Mouse (Mus musculus): ENCODE data around the gene Neurl1a. TPM values are rescaled to one million over a fixed set of nuclear protein-coding genes. Genes with fewer than 3 reads are reported as not detected.

Gene Neurl1a
- polyA plus RNA-seq, 1 experiment from 2014 or later, result 1.5 TPM

GRCm38 (mm10) chr19:47184736-47185135, 6.1 kb downstream of the Neurl1a start:
- Histone ChIP-seq H3K4me1 (ENCODE audit: insufficient read depth, low read depth, low read length) (no peaks in the 10 kb centered on the region), H3K27ac (ENCODE audit: low read length) (no peak overlapping the region), H3K36me3 (ENCODE audit: insufficient read depth, low read length) (no peaks in the 10 kb centered on the region), H3K9ac (replicated peaks; ENCODE audit: low read depth) (no peak overlapping the region), H3K9me3 (ENCODE audit: low read length) (no peaks in the 10 kb centered on the region), H3K27me3 (replicated peaks; ENCODE audit: insufficient read depth, low read length) (peaks cover 9% of the 10 kb centered on the region), H3K4me3 (ENCODE audit: low read depth, low read length) (no peak overlapping the region), H3K4me2 (replicated peaks; ENCODE audit: low read depth, low read length) (no peak overlapping the region)
- ATAC-seq (peak; percentile 55; the same call in 1 of the 2 replicates), DNase-seq (ENCODE audit: low spot score) (peak; percentile 70)
- 44% methylated on average over 4 of the region's 4 CpGs for WGBS
- TF ChIP-seq CTCF (IDR thresholded peaks at IDR 0.05) (no peak), EP300 (IDR thresholded peaks at IDR 0.05) (no peak)

- Histone ChIP-seq H3K36me3 (ENCODE audit: insufficient read depth, low read length) (no peaks in the 10 kb centered on the region), H3K9me3 (ENCODE audit: low read length) (no peaks in the 10 kb centered on the region), H3K4me3 (ENCODE audit: low read depth, low read length) (no peak overlapping the region), H3K9ac (replicated peaks; ENCODE audit: low read depth) (no peak overlapping the region), H3K27me3 (replicated peaks; ENCODE audit: insufficient read depth, low read length) (no peaks in the 10 kb centered on the region), H3K4me2 (replicated peaks; ENCODE audit: low read depth, low read length) (no peak overlapping the region), H3K27ac (ENCODE audit: low read length) (no peak overlapping the region), H3K4me1 (ENCODE audit: insufficient read depth, low read depth, low read length) (no peaks in the 10 kb centered on the region)
- no peak for DNase-seq (ENCODE audit: low spot score)
- 35% methylated on average over 15 of the region's 15 CpGs for WGBS
- TF ChIP-seq EP300 (IDR thresholded peaks at IDR 0.05) (no peak), CTCF (IDR thresholded peaks at IDR 0.05) (no peak)
- no peak for ATAC-seq
Observed at GRCm38 (mm10) chr19:47186514-47187275, 8.1 kb downstream of the Neurl1a start.

- Histone ChIP-seq H3K27me3 (replicated peaks; ENCODE audit: insufficient read depth, low read length) (no peaks in the 10 kb centered on the region), H3K9me3 (ENCODE audit: low read length) (no peaks in the 10 kb centered on the region), H3K4me3 (ENCODE audit: low read depth, low read length) (no peak overlapping the region), H3K9ac (replicated peaks; ENCODE audit: low read depth) (no peak overlapping the region), H3K36me3 (ENCODE audit: insufficient read depth, low read length) (no peaks in the 10 kb centered on the region), H3K27ac (ENCODE audit: low read length) (no peak overlapping the region), H3K4me2 (replicated peaks; ENCODE audit: low read depth, low read length) (no peak overlapping the region), H3K4me1 (ENCODE audit: insufficient read depth, low read depth, low read length) (no peaks in the 10 kb centered on the region)
- TF ChIP-seq CTCF (IDR thresholded peaks at IDR 0.05), result no peak
- ATAC-seq, result peak; percentile 72
- DNase-seq (ENCODE audit: low spot score), result no peak
- 70% methylated on average over 11 of the region's 11 CpGs for WGBS
Observed at GRCm38 (mm10) chr19:47188515-47189128, 10.0 kb downstream of the Neurl1a start.

GRCm38 (mm10) chr19:47192158-47192557, 13.5 kb downstream of the Neurl1a start:
- H3K9me3 ChIP-seq (ENCODE audit: low read length), result no peaks in the 10 kb centered on the region
- ATAC-seq (no peak), DNase-seq (ENCODE audit: low spot score) (no peak)
- H3K27ac ChIP-seq (ENCODE audit: low read length), result no peak overlapping the region
- H3K36me3 ChIP-seq (ENCODE audit: insufficient read depth, low read length), result no peaks in the 10 kb centered on the region
- H3K27me3 ChIP-seq (replicated peaks; ENCODE audit: insufficient read depth, low read length), result no peaks in the 10 kb centered on the region
- H3K4me2 ChIP-seq (replicated peaks; ENCODE audit: low read depth, low read length), result no peak overlapping the region
- H3K4me3 ChIP-seq (ENCODE audit: low read depth, low read length), result no peak overlapping the region
- no peak overlapping the region for H3K9ac ChIP-seq (replicated peaks; ENCODE audit: low read depth)
- no peaks in the 10 kb centered on the region for H3K4me1 ChIP-seq (ENCODE audit: insufficient read depth, low read depth, low read length)
- no peak for TF ChIP-seq CTCF (IDR thresholded peaks at IDR 0.05)
- TF ChIP-seq EP300 (IDR thresholded peaks at IDR 0.05), result no peak
- 97% methylated on average over 5 of the region's 5 CpGs for WGBS

DNA sequence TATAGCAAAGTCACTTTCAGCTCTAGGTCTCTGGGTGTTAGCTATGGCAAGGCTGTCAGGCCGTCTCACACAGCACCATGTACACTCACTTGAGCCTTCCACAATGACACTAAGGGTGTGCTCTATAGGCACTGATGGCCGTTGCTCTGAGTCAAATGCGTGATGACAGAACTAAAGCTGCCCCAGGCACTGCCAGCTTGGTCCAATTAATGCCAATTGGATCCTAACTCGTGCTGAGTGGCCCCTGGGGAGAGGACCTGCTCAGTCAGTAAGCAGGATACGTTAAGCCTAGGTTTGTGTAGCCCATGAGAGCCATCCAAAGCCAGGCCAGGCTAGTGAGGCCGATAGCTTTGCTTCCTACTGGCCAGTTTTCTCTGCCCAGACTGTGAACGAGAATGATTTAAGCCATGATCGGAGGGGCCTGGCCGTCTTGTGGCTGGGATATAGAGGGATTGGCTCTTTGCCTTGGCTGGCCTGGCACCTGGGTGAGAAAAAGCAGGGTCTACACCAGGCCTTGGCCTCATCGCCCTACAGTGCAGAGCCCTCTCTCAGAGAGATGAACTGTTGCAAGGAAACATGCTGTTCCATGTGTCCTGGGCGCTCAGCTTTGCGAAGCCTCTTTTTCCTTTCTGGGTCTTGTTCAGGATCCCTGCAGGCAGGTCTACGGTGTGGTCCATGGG, 20.2 kb downstream of the Neurl1a start:
- Histone ChIP-seq H3K27ac (ENCODE audit: low read length) (no peak overlapping the region), H3K4me3 (ENCODE audit: low read depth, low read length) (no peak overlapping the region), H3K4me2 (replicated peaks; ENCODE audit: low read depth, low read length) (no peak overlapping the region), H3K9ac (replicated peaks; ENCODE audit: low read depth) (no peak overlapping the region), H3K36me3 (ENCODE audit: insufficient read depth, low read length) (no peaks in the 10 kb centered on the region), H3K4me1 (ENCODE audit: insufficient read depth, low read depth, low read length) (no peaks in the 10 kb centered on the region), H3K27me3 (replicated peaks; ENCODE audit: insufficient read depth, low read length) (no peaks in the 10 kb centered on the region), H3K9me3 (ENCODE audit: low read length) (no peaks in the 10 kb centered on the region)
- DNase-seq (ENCODE audit: low spot score), result no peak
- ATAC-seq, result no peak
- no peak for TF ChIP-seq EP300 (IDR thresholded peaks at IDR 0.05)
- TF ChIP-seq CTCF (IDR thresholded peaks at IDR 0.05), result no peak
- WGBS, result 84% methylated on average over 13 of the region's 13 CpGs

DNA sequence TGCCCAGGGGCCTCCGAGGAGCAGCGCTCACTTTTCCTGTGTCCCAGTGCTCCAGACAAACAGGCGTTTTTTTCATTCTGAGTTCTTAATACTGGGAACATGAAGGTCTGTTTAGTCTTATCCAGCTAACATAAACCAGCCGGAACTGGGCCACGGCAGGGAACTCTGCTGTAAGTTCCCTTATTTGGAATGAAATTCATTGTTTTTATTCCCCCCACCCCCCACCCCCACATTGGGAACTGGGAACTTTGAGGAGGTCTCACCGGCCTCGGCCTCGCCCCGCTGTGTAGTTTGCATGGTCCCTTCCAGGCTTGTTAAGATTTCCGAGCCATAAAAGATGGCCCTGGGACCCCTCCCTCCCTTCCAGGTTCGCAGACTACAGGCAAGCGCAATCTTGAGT, 23.4 kb downstream of the Neurl1a start:
- H3K36me3 ChIP-seq (ENCODE audit: insufficient read depth, low read length), result no peaks in the 10 kb centered on the region
- no peak overlapping the region for H3K4me2 ChIP-seq (replicated peaks; ENCODE audit: low read depth, low read length)
- ATAC-seq (no peak), DNase-seq (ENCODE audit: low spot score) (no peak)
- no peaks in the 10 kb centered on the region for H3K27me3 ChIP-seq (replicated peaks; ENCODE audit: insufficient read depth, low read length)
- H3K4me3 ChIP-seq (ENCODE audit: low read depth, low read length), result no peak overlapping the region
- no peak overlapping the region for H3K9ac ChIP-seq (replicated peaks; ENCODE audit: low read depth)
- no peaks in the 10 kb centered on the region for H3K4me1 ChIP-seq (ENCODE audit: insufficient read depth, low read depth, low read length)
- no peak overlapping the region for H3K27ac ChIP-seq (ENCODE audit: low read length)
- no peaks in the 10 kb centered on the region for H3K9me3 ChIP-seq (ENCODE audit: low read length)
- TF ChIP-seq CTCF (IDR thresholded peaks at IDR 0.05) (no peak), EP300 (IDR thresholded peaks at IDR 0.05) (no peak)
- 45% methylated on average over 12 of the region's 12 CpGs for WGBS

All from lung, postnatal 0 days (tissue).